Mouse (Mus musculus) thymus, postnatal 14 days (tissue): ENCODE measurements at regions not wholly inside any gene's neighbourhood (a gene's known extent, or its start where the extent isn't known, plus 50 kb on each side); places are given as distances from the start of the nearest gene placed in this dataset.
"Not testable (repeated sequence)": the region's sequence is repeated elsewhere in the genome, so short reads cannot be mapped to it uniquely, and the experiment has no call there.

ENCODE experiments used
- DNase-seq: peaks from one replicate; pipeline ENCODE4 v3.0.0; 2021

DNA sequence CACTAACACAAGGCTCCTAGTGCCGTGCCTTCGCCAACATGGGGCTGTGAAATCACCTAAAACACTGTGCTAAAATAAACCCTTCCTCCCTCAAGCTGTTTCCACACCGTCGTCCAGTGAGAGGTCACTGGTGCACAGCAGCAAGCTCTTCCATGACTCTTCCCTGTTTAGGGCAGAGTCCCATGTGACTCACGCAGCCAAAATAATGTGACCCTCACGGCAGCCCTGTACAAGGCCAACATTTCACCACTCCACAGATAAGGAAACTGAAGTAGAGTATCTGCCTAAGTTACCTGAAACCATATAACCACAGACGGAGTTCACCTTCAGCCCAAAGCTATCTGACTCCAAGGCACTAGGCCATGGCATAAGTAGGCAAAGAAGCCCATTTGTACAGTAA is 173.4 kb downstream of the Tomm20 start:
- DNase-seq: no peak

DNA sequence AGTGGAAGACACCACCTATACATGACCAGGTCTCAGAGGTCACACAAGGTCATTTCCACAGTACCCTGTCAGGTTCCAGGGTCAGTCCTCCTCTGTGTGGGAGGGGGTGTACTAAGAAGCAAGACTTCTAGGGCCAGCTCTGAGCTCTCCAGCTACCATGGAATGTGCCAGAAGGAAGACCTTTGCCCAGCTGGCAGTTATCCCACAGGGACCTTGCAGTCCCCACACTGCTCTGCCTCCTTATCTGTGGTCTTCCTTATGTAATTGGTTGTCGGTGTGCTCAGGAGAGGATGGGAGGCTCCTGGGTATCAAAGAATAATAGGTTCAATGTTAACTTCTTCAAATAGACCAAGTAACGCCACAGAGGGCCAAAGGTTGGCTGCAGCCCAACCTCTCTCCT is 175.3 kb downstream of the Tomm20 start:
- DNase-seq: not testable (repeated sequence)

DNA sequence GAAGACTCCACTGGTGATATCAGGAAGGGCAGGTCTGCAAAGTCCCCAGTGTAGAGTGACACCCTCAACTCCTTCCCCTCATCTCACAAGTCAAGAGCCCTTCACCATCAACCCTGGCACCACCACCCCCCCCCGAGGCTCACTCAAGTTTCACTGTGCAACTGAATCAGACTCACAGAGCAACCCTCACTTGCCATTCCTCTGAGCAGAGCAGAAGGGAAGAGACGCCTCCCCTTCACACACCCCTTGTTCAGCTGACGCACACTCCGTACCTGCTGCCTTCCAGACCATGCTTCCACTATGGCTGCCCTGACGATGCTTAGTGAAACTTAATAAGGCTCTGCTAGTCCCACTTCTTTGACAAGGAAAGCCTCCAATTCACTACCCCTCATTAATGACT is 174.4 kb upstream of the Irf2bp2 start:
- no peak for DNase-seq

DNA sequence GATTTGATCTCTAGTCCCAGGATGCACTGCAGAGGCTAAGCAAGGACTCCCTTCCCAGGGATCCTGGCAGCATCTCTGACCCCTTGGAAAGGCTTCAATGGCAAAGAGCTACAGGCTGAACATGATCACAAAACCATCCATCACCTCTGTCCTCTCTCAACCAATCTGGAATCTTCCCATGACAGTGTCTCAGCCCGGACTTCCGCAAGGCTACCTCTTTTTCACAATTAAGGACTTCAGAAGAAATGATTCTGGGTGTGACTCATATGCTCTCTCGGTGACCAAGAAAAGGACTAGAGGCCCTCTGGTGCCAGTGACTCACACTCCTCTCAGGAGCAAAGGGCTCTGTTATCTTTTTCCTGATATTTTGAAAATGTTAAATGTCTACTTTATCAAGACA is 173.6 kb upstream of the Irf2bp2 start:
- no peak for DNase-seq

DNA sequence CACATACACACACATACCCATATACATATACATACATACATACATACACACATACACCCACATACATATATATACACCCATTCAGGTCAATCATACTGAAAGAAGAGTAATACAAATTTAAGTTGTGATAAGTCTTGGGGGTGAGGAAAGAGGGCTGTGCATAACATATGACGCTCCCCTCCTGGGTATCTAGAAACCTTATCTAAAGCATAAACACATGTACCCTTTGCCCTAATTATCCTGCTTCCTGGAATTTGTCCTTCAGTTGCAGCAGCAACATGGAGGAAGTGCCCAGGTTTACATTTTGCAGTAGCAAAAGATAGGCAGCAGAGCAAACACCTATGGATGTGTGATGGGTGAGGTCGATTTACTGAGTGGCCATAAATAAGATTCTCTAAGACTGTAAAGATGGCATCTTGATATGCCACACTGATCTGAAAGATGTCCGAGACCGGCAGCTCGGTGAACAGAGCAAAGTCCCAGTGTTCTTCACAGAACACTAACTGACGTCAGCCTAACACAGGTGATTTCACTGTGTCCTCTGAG is 172.0 kb upstream of the Irf2bp2 start:
- no peak for DNase-seq

DNA sequence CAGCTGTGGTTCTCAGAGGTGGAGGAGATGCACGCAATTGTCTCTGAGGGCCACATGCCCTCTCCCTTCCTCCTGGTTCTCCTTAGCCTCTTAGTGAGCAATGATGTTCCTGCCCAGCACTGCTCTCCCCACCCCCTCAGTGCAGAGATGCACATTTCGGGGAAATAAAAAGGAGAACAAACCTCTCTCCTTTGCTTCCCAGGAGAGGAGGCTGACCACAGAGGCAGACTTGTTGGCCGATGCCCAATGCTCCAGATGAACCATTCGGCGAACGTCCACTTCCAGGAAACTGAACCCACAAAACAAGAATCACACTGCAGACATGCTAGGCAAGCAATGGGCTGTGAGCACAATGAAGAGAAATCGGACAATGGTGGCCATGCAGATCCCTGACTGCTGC is 169.8 kb upstream of the Irf2bp2 start:
- no peak for DNase-seq

DNA sequence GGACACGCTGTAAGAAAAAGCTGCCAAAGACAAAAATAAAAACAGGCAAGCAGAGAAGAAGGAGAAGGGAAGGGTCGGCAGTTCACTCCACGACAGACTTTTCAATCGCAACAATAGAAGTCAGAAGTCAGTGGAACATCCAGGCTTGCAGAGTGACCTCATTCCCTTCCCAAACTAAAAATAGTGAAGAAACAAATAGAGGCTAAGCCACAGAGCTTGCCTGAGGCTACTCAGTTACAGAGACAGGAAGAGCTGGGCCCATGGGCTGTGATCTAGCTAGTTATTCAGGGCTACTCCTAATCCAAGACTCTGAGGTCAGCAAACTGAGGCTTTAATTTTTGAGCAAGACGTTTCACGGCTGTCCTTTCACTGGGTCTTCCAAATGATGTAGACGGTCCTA is 165.9 kb upstream of the Irf2bp2 start:
- no peak for DNase-seq

DNA sequence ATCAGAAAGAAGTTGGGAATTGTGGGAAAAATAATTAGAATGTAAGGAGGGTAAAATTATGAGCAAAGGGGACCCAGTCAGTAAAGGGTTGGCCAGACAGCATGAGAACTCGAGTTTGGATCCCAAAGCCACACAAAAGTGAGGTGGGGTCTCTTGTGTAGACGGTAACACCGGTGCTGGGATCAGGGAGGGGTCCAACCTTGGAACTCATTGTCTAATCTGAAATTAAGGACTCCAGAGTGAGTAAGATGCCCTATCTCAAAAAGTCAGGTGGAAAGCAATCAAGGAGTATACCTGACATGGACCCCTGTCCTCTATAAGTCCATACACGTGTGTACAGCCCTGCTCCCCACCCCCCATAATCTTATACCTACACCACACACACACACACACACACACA is 165.2 kb upstream of the Irf2bp2 start:
- no peak for DNase-seq

DNA sequence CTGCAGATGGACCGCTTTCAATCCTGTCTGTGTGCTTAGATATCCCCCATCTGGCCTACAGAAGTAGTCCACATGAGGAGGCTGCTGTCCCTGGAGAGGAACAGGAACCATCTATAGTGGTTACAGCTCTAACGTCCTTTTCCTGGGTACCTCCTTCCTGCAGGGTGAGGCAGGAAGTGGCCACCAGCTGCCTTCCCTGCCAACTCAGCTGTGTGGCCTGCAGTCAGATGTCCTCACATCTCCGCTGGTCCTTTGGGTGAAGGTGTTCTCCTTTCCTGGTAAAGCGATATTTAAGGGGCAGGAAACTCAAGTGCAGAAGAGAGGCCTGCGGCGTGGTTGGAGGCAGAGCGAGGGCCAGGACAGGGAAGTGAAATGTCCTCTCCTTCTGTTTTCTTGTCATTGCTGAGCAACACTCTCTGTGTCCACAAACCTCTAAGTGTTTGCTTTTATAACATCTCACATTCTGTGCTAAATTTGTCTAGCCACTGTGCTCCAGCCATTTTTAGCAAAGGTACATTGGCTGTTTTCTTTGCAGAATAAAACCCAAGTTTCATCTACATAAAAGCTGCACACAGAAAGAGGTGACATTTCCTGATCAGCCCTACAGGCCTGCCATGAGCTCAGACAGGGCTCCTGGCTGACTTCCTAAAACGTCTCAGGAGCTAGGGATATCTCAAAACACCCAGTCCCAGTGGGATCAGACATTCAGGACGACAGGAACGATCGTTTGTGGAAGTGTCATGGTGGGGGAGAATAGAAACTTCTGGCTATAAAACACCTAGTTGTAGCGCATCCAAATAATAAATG is 164.4 kb upstream of the Irf2bp2 start:
- peak; percentile 73 for DNase-seq

DNA sequence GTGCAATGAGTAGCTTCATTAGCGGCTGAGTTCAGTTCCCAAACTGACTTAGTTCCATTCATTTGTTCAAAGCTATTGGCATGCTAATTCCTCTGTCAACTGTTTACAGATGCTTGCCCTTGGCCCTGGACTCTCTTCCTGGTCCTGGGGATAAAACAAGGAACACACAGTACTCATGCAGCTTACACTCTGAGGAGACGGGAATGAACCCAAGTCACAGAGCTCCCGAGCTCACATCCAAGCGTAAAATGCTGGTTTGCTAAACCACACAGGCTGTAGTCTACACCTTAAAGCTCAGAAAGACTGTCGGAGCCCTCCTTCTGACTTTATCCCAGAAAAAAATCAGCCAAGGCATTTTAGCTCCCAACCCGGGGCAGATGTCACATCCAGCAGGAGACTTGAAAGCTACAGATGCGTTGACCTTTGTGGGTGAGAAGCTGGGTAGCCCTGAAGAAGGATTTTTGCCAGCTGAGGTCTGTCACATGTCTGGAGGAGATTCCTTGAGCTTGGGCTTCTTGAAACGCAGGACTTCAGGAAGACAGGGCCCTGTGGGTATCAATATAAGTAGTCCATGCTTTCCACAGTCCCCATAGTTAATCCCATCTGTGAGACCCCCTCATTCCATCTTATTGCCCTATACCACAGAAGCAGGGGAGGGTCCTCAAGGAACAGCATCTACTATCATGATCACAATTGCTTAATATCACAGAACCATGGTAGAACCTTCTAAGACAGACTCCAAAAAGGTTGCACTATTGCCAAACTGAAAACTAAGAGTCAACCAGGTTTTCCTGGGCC is 162.7 kb upstream of the Irf2bp2 start:
- DNase-seq: no peak

DNA sequence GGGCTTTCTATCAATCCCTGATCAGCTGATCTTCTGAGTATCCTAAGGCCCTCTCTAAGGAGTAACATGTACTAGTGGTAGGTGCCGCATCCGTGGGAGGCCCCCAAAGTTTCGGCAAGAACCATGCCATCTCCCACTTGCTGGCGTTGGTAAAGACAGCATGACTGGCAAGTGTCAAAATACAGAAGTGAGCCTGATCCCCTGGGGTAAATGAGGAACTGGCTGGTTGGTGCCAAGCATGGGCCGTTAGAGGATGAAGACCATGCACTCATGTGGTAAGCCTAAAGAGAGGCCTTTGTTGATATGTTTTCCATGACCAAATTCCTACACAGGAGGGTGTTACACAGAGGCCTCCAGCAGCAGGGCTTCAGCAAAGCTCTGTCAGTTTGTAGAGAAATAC is 161.9 kb upstream of the Irf2bp2 start:
- no peak for DNase-seq

DNA sequence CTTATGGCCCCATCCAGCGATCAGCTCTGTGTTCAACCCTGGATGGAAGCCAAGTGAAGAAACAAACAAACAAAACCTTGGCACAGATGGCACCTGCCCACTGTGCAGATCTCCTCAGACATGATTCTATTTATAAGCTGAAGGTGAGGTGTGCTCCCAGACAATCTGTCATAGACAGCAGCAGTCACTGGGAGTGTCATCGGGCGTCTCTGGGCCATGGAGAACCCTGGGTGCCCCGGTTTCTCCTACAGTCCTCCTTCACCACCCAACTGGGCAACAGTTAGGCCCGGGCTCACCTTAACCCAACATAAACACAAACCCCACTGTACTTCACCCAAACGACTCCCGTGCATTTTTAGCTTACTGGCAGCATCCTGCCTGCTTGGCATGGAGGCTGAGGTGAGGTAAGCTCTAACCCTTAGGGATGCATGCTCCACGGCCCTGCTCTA is 160.6 kb upstream of the Irf2bp2 start:
- DNase-seq: no peak

DNA sequence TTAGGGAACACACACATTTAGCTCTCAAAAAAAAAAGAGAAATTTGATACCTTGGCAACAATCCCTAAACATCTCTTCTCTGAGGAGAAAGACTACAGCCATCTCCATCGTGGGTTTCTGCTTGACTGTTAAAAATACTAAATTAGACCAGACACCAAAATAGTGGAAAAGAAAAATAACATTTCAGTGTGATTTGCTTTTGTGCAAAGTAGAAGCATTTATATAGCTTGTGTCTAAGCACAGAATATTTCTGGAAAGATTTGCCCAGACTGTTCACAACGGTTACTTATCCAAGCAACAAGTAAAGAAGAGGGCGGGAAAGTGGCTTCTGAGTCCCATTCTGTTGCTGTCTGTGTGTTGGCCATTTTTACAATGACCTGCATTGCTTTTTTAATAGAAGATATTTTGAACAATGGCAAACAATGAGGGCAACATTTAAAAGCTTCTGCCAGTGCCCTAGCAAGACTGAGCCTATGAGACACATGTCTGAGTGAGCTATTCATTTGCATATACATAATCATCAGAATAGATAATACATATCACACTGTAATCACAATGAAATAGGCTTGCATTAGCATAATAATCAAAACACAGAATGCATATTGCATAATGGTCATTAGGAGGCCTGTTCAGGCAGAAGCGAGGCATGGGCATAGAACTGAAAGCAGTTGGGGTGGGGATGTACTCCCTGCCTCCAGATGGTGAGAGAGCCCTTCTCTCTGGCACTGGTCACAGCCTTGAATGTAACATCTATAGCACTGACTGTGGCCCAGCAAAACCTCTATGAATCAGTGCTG is 159.5 kb upstream of the Irf2bp2 start:
- no peak for DNase-seq

DNA sequence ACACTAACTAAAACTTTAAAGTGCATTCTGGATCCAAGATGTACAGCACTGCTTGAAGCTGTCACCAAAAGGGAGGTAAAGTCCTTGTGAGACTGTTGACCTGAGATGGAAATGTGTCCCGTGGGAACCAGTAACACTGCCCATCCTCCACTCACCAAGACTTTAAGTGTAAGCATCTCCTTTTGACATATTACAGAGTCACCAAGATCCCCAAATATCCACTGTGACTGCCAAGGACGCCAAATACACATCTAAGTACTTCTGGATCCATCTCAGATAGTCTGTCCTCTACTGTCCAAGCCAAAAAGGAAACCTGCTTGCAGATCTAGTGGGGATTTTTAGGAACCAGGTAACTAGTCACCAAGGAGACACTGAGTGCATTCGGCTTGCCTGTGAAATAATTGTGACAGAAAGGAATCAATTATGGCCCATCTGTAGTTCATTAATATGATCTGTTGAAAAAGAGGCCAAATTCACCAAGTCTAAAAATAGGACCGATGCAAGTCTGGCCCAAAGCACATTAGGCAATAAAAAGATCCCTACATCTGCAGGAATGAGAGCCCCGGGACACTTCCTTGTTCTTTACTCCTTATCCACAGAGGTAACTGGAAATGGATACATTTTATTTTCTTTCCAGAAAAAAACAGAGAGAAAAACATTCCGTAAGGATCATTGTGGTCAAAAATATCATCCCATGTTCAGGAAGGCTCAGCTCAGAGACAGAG is 157.8 kb upstream of the Irf2bp2 start:
- no peak for DNase-seq

DNA sequence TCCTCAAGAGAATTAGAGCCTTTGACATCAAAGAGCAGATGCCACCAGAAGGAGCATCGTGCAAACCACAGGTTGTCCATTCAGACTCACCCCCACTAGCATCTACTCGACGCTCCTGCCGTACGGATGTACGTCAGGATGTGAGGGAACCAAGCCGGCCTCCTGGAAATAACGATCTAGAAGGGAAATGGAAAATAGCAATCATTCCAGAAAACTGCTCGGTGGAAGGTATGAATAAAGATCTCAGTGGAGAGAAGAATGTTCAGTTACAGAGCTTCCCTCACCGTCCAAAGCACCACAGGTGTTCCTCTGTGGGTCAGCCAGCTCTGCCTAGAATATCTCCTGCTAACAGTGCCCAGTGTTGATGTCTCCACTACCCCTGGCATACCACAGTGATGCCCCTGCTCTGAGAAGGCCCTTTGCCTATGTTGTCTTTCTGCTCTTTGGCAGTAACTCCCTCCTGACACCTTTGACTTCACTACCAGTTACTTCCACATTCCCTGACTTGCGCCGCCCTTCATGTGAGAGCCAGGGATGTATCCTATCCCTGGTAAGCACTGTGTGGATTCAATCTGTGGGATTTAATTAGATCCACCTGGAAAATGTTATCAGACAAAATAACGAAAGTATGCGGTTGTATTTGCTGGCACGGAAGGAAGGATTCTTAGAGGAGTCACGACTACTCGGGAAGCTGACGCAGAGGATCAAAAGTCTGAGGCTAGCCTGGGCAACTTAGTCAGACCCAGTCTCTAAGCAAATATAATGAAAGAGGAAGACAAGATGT is 152.4 kb upstream of the Irf2bp2 start:
- DNase-seq: no peak

DNA sequence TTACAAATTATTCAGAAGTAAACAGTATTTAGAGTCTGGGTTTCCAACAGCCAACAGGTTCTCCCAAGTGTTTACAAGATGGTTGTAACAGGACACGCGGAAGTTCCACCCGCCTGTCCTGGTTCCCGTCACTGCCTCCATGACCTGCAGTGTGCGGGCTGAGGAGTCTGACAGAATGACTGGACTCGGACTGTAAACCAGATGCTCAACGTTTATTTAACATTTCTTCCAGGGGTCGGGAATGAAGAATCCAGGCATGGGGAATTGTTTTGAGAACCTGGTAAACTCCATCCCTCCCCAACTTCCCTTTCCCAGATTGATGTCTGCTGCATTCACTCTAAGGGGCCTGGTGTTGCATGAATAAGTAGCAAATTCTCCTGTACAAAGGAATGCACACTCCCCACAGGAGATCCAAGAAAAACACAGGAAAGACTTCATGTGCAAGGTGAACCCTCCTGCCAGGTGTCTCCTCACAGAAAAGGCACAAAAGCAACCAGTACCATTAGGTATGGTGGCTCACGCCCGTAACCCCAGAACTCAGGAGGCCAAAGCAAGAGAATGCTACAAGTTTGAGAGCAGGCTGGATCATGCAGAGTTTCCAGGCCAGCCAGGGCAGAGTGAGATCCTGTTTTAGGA is 151.1 kb upstream of the Irf2bp2 start:
- DNase-seq: no peak

DNA sequence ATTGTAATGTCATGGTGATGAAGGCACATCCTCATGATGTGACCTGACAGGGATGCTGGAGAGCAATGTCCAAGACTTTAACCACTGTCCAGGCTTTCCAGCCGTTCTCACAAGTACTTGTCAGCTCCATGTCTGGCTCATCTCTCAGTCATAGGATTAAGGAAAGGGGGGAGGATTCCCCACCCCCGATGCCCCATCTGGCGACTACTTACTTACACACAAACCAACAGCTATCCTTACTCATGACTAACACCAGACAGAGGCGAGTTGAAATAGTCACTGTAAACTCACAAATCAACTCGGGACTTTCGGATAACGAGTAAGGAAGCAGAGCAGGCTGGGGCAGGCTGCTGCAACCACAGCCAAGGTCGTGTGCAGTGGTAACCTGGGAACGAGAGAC is 149.5 kb upstream of the Irf2bp2 start:
- DNase-seq: no peak

DNA sequence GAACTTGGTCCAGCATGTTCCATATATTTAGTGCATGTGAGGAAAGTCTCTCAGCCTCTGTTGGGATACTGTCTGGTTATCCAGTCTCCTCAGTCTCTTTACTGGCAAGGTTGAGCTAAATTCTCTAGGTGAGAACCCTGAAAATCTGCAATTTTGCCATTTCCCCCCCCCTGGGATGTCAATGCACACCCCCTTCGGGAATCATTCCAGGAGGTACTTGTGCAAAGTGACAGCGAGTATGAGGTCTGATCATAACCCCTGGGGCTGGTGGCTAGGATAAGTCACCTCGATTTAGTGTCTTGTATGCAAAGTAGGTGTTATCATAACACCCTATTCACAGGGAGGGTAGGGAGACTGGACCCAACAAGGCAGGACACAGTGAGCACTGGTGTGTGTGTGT is 148.3 kb upstream of the Irf2bp2 start:
- DNase-seq: no peak

DNA sequence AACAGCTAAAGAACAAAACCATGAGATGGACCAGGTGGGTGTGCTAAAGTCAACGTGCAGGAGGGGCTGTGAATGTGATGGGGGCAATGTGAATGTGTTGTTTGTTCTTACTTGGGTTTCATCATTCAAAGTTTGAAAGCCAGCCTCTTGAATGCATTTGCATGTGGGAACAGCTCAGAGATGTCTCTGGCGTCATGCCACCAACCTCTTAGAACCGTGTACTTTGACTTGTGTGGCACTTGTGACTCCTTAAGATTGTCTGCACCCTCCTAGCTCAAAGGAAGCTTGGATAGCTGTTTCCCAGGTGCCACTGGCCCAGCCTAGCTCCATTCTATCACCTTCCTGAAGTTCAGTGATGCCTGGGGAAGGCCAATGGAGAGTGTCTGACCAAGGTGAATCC is 147.2 kb upstream of the Irf2bp2 start:
- no peak for DNase-seq

DNA sequence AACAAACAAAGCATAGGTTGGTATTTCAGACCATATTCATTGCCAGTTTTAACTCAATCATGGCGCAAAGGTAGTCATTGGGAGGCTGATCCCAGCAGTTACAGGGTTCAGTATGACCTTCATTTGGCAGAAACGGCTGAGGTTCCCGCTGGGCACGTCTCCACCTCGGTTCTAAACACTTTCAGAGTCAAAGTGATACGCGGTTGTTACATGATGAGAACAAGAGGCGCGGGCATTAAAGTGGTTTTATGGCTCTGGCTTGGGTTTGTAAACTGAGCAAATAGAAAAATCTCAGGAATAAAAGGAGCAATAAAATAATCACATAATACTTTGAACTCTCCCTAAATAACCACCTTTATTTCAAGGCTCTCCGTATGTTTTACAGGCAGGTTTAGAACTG is 146.0 kb upstream of the Irf2bp2 start:
- DNase-seq: no peak

DNA sequence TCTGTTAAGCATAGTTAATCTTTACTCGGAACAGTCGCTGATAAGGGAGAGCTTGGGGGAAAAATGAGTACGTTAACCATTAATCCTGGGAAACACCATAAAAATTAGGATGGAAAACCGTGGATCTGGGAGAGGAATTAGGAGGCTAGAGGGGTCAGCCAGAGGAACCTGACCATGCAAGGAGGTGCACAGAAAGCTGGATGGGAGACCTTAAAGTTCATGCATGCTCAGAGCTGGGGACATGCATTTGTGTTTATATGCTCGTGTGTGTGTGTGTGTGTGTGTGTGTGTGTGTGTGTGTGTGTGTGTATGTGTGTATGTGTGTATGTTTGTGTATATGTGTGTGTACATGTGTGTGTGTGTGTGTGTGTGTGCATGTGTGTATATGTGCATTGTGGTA is 143.2 kb upstream of the Irf2bp2 start:
- no peak for DNase-seq
